In genomic region chr3:87909874-87910273, GRCm38 (mm10) we compare ENCODE assay signal across 8 mouse cellular contexts. TPM values are rescaled to one million over a fixed set of nuclear protein-coding genes. Genes with fewer than 3 reads are reported as not detected.
A peak's percentile ranks its signal among the peaks of the same experiment; 100 is the strongest.
DNase-seq lines count a peak whose midpoint lies in the region; ATAC-seq lines count a peak whose summit lies in the region.

No protein-coding gene starts in this region.

- DNase-seq in layer of hippocampus, adult 11-12 months (ENCODE audit: low spot score) = peak; percentile 14
- DNase-seq in layer of hippocampus, postnatal 36 days = no peak
- peak; percentile 40 for DNase-seq in induced T-regulatory cell, adult 2 months (ENCODE audit: low read depth)
- DNase-seq in midbrain, embryonic 11.5 days (ENCODE audit: low spot score, missing footprints) = peak; percentile 85
- no peak for DNase-seq in B cell, adult 2 months
- no peak for DNase-seq in frontal cortex, postnatal 10 days (ENCODE audit: low spot score in 2 of 2)

- H3K4me2 ChIP-seq in midbrain, embryonic 11.5 days = peak overlapping the region; percentile 59

- no peak for ATAC-seq in midbrain, embryonic 11.5 days (ENCODE audit: low FRiP score)
- ATAC-seq in granulocyte monocyte progenitor cell, adult 5-6 weeks (replicated peaks; ENCODE audit: poor library complexity, severe bottlenecking) = no peak

- peak overlapping the region; percentile 12 for H3K4me3 ChIP-seq in brown adipose tissue, adult 24 weeks (ENCODE audit: insufficient read depth, low read depth, low read length)
- H3K4me3 ChIP-seq in midbrain, embryonic 11.5 days (ENCODE audit: low read depth, low read length) = peak overlapping the region; percentile 37; the same call in 1 of the 2 replicates

- H3K27me3 ChIP-seq in midbrain, embryonic 11.5 days (ENCODE audit: control insufficient read depth, insufficient read depth, low read length) = no peaks in the 10 kb centered on the region

- no peaks in the 10 kb centered on the region for H3K9me3 ChIP-seq in midbrain, embryonic 11.5 days (ENCODE audit: control insufficient read depth, low read length)

- H3K9ac ChIP-seq in midbrain, embryonic 11.5 days (ENCODE audit: low read length) = peak overlapping the region; percentile 44

- peak overlapping the region; percentile 78 for H3K27ac ChIP-seq in brown adipose tissue, adult 24 weeks (replicated peaks; ENCODE audit: low read depth, low read length)
- H3K27ac ChIP-seq in midbrain, embryonic 11.5 days (ENCODE audit: low read depth, low read length) = peak overlapping the region; percentile 76

- 6% methylated on average over 4 of the region's 4 CpGs for WGBS in midbrain, embryonic 11.5 days

- H3K36me3 ChIP-seq in midbrain, embryonic 11.5 days (ENCODE audit: control insufficient read depth, insufficient read depth, low read length) = peaks cover 11% of the 10 kb centered on the region

- peaks cover 23% of the 10 kb centered on the region for H3K4me1 ChIP-seq in brown adipose tissue, adult 24 weeks (ENCODE audit: control insufficient read depth, insufficient read depth, insufficient read length, low read length)
- peaks cover 33% of the 10 kb centered on the region for H3K4me1 ChIP-seq in midbrain, embryonic 11.5 days (ENCODE audit: control insufficient read depth, insufficient read depth, low read length)

RNA-seq across cellular contexts. Expression of gene Hdgf, which starts 3.8 kb away (rescaled TPM):
- total RNA-seq in layer of hippocampus, postnatal 36 days (2021) = 100 to 1,000 TPM; 140 to 149 TPM
- polyA plus RNA-seq in brown adipose tissue, adult 24 weeks (2012; ENCODE audit: insufficient read depth, insufficient read length, missing spikeins) = 178 and 215 TPM in 2 replicates
- 245 and 268 TPM in 2 replicates for polyA plus RNA-seq in midbrain, embryonic 11.5 days (2014; fragmentation: Nextera tagmentation; extraction: Ambion mirVana)
- total RNA-seq in granulocyte monocyte progenitor cell, adult 5-6 weeks (2014; fragmentation: Nextera tagmentation) = 330 and 338 TPM in 2 replicates
- 302 and 321 TPM in 2 replicates for total RNA-seq in granulocyte monocyte progenitor cell, adult 5-6 weeks (2017)

RNA-seq across cellular contexts. Expression of gene Mrpl24, which starts 9.4 kb away (rescaled TPM):
- 10 to 100 TPM; 54.7 to 59.8 TPM for total RNA-seq in layer of hippocampus, postnatal 36 days (2021)
- polyA plus RNA-seq in brown adipose tissue, adult 24 weeks (2012; ENCODE audit: insufficient read depth, insufficient read length, missing spikeins) = 158 and 172 TPM in 2 replicates
- 73.9 and 84.5 TPM in 2 replicates for polyA plus RNA-seq in midbrain, embryonic 11.5 days (2014; fragmentation: Nextera tagmentation; extraction: Ambion mirVana)
- 165 and 169 TPM in 2 replicates for total RNA-seq in granulocyte monocyte progenitor cell, adult 5-6 weeks (2014; fragmentation: Nextera tagmentation)
- total RNA-seq in granulocyte monocyte progenitor cell, adult 5-6 weeks (2017) = 112 and 134 TPM in 2 replicates

RNA-seq across cellular contexts. Expression of gene Isg20l2, which starts 20.2 kb away (rescaled TPM):
- 10 to 100 TPM; 15.0 TPM for total RNA-seq in layer of hippocampus, postnatal 36 days (2021)
- polyA plus RNA-seq in brown adipose tissue, adult 24 weeks (2012; ENCODE audit: insufficient read depth, insufficient read length, missing spikeins) = 6.7 and 7.9 TPM in 2 replicates
- polyA plus RNA-seq in midbrain, embryonic 11.5 days (2014; fragmentation: Nextera tagmentation; extraction: Ambion mirVana) = 53.9 and 54.8 TPM in 2 replicates
- total RNA-seq in granulocyte monocyte progenitor cell, adult 5-6 weeks (2014; fragmentation: Nextera tagmentation) = 49.5 and 63.1 TPM in 2 replicates
- 45.7 and 51.4 TPM in 2 replicates for total RNA-seq in granulocyte monocyte progenitor cell, adult 5-6 weeks (2017)

RNA-seq across cellular contexts. Expression of gene Rrnad1, which starts 20.6 kb away (rescaled TPM):
- 10 to 100 TPM; 23.5 to 27.9 TPM for total RNA-seq in layer of hippocampus, postnatal 36 days (2021)
- polyA plus RNA-seq in brown adipose tissue, adult 24 weeks (2012; ENCODE audit: insufficient read depth, insufficient read length, missing spikeins) = 4.5 and 6.7 TPM in 2 replicates
- polyA plus RNA-seq in midbrain, embryonic 11.5 days (2014; fragmentation: Nextera tagmentation; extraction: Ambion mirVana) = 14.6 and 17.0 TPM in 2 replicates
- total RNA-seq in granulocyte monocyte progenitor cell, adult 5-6 weeks (2014; fragmentation: Nextera tagmentation) = 20.7 and 30.7 TPM in 2 replicates
- 13.6 and 13.8 TPM in 2 replicates for total RNA-seq in granulocyte monocyte progenitor cell, adult 5-6 weeks (2017)

RNA-seq across cellular contexts. Expression of gene Prcc, which starts 24.5 kb away (rescaled TPM):
- 10 to 100 TPM; 58.3 to 58.6 TPM for total RNA-seq in layer of hippocampus, postnatal 36 days (2021)
- polyA plus RNA-seq in brown adipose tissue, adult 24 weeks (2012; ENCODE audit: insufficient read depth, insufficient read length, missing spikeins) = 25.6 and 28.7 TPM in 2 replicates
- polyA plus RNA-seq in midbrain, embryonic 11.5 days (2014; fragmentation: Nextera tagmentation; extraction: Ambion mirVana) = 18.4 and 20.4 TPM in 2 replicates
- 25.9 and 35.4 TPM in 2 replicates for total RNA-seq in granulocyte monocyte progenitor cell, adult 5-6 weeks (2014; fragmentation: Nextera tagmentation)
- 29.6 and 33.4 TPM in 2 replicates for total RNA-seq in granulocyte monocyte progenitor cell, adult 5-6 weeks (2017)

Comparison
In these comparisons a context has a peak if more than half of its experiments do, and no peak if none do; other contexts are left out.
1. DNase-seq: peak in layer of hippocampus, adult 11-12 months (single experiment), induced T-regulatory cell, adult 2 months (single experiment) and midbrain, embryonic 11.5 days (single experiment); none in layer of hippocampus, postnatal 36 days (0 of 2), B cell, adult 2 months (0 of 2) and frontal cortex, postnatal 10 days (0 of 2).